Mouse (Mus musculus): Measurements from ENCODE around the gene Ube4b.
A peak's percentile ranks its signal among the peaks of the same experiment; 100 is the strongest.

The Ube4b gene

GRCm38 (mm10) chr4:149393311-149393995 is 33.1 kb downstream of the Ube4b start:
- DNase-seq, result no peak

DNA sequence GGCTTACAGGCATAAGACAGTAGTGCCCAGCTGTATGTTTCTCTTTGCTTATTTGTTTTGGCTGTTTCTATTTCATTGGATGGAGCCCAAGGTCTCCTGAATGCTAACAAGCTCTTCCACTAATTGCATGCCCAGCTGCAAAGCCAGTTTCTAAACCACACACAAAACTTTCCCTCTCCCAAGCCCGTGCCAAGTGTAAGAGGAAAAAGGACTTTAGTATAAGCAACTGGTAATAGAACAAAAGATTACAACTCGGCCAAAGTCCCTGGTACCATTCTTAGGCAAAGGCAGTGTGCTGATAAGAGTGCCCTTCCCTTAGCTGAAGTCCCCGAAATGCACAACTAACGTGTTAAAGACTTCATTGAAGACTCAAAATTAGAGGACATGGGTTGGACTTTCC is 34.2 kb downstream of the Ube4b start:
- DNase-seq, result no peak

GRCm38 (mm10) chr4:149381001-149381400 is 45.5 kb downstream of the Ube4b start:
- DNase-seq, result no peak

DNA sequence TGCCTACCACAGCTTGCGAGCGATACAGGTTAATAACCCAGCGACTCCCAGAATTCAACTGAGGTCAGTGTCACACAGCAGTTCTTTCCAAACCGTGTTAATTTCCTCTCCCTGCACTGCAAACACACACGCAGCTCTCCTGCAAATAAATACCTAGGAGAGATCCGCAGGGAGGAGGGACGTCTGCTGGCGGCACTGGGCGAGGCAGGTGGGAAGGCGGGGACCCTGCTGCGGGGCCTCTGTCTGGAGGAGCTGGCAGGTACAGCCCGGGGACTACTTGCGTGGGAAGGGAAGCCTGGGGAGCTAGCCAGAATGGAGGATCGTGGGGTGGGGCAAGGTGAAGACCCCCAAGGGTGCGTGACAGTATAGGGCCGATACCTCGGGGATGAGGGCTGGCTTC is 46.7 kb downstream of the Ube4b start:
- no peak for DNase-seq

DNA sequence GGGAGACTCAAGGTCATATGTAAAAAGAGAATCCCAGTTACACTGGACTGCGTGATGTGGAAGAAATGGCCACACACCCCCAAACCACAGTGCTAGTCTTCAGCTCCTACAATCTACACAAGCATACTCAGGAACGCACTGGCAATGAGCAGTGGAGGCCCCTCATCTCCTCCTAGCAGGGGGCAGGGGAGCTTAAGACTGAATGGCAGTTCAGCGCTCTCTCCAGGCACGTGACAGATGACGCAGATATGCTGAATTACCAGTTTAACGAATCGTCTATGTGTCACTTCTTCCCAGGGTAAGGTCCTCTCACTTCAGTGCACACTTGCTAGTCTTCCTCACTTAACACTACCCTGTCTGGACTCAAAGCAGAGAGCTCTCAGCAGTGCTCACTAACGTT is 47.7 kb downstream of the Ube4b start:
- DNase-seq, result no peak

DNA sequence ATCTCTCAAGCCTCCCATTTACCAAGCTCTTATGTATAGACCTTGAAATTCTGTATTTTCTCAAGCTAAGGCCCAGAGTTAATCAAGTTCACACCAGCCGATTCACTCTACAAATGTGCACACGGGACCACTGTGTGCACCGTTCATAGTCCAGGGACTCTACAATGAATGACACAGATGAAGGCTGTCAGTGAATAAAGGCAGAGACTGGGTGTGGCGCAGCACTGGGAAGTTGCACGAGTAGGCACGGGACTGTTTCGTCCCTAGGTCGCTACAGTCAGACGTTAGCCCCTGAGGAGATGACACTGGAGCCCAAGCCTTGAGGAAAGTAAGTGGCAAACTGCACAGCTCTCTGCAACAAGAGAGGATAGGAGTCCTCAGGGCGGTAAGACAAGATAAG is 50.5 kb downstream of the Ube4b start:
- no peak for DNase-seq

- no peak for DNase-seq
Observed at GRCm38 (mm10) chr4:149374662-149375061, 51.9 kb downstream of the Ube4b start.

DNA sequence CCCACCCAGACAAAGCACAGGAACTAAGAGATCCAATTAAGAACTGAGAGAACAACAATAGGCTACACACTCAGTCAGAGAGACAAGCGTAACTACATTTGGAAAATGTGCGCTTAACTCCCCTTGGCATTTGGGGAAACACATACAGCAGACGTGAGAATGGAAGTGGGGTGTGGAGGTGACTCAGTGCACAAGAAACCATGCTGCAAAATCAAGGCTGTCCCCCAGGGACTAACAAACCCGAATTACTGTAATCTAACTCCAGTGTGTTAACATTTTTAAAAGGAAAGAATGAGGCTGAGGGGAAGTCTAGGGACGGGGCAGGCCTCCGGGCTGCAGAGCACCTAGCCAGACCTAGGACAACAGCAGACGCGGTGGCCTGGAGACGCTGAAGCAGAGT is 52.6 kb downstream of the Ube4b start:
- no peak for DNase-seq

DNA sequence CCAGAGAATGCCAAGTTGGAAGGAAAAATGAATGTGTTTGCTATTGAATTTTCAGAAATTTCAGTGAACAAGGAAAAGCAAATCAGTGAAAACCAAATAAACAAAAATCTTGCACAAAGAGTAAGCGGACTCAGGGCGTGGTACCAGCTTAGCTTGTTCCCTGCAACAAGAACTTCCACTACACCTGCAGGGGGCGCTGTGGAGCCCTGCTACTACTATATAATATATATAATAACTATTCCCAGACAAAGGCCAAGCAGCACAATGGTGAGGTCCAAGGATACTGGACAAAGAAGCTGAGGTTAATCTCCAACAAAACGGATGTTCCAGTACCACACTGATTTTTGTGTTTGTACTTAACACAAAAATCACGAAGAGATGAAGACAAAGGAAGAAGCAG is 53.1 kb downstream of the Ube4b start:
- peak; percentile 71 for DNase-seq

DNA sequence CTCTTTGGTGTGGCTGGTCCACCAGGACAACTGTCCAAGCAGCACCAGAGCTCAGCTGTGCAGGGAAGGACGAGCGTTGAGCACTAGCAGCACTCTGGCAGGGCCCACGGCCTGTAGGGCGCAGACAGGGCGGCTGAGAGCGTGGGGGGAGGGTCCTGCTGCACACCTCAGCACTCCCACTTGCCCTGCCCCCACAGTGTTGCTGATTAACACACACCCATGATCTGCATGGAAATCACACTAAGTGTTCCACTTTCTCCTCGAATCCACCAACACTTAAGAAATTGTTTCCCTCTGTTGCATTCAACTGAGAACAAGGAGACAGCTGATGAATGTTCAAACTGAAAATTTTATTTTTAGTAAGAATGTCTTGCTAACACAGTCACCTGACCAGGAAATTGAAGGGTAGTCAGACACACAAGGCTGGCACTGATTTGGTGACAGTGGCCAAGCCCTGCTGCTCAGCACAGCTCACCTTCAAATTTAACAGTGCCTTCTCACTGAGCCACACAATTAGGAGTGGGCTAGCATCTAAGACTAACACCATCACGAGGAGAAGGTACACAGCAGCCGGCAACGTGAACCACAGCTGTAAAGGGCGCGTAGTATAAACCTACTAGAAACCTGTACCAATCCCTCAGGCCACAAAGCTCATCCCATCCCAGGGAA is 60.7 kb downstream of the Ube4b start:
- DNase-seq, result no peak

- peak; percentile 12 for DNase-seq
Observed at GRCm38 (mm10) chr4:149364896-149365295, 61.7 kb downstream of the Ube4b start.

- DNase-seq, result no peak
Observed at GRCm38 (mm10) chr4:149361051-149361450, 65.5 kb downstream of the Ube4b start.

GRCm38 (mm10) chr4:149360647-149361046 is 65.9 kb downstream of the Ube4b start:
- no peak for DNase-seq

DNA sequence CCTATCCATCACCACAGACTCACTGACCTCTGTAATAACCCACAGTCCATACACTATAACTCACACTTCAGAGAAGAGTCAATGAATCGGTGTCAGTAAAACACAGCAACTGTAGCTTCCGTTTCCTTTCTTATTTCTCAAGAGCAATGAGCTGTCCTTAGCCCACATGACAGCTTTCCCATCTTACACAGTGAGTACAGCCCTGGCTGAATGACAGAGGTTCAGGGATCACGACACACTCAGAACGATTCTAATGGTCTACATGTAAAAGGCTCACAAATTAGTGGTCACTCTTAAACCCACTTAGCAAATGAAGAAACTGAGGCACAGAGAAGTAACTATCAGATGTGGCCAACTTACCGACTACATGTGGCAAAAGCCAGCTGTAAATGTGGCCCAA is 68.6 kb downstream of the Ube4b start:
- no peak for DNase-seq

DNA sequence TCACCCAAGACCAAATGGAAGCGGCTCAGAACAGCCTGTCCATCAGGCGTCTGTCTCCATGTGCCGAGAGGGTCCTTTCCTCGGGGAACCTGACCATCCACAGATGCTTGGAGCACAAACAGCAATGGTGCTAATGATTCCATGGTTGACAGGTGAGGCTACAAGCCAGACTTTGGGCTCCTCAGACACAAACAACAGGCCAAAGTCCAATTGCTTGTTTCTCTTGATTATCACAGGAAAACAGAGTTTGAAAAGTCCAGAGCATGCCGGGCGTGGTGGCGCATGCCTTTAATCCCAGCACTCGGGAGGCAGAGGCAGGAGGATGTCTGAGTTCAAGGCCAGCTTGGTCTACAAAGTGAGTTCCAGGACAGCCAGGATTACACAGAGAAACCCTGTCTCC is 71.9 kb downstream of the Ube4b start:
- no peak for DNase-seq

DNA sequence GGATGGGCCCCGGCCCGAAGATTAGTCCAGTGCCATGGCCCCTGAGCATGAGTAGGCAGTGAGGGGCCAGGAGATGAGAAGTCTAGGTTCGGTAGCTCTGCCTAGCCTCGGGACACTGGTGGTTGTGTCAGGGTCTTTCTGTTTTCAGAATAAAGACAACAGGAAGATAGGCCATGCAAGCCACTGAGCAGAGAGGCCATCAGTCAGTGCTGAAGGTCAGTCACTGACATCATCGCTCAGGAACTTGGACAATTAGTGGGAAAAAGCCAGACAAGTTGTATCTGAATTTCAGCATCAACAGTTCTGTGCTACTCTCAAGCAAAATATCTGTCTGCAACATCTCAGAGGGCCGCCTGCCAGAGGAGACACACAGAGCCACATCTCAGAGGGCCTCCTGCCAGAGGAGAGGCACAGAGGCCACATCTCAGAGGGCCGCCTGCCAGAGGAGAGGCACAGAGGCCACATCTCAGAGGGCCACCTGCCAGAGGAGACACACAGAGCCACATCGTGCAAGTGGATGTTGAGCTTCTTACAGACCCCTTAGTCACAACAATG is 74.9 kb downstream of the Ube4b start:
- no peak for DNase-seq

GRCm38 (mm10) chr4:149348963-149349362 is 77.6 kb downstream of the Ube4b start:
- no peak for DNase-seq

DNA sequence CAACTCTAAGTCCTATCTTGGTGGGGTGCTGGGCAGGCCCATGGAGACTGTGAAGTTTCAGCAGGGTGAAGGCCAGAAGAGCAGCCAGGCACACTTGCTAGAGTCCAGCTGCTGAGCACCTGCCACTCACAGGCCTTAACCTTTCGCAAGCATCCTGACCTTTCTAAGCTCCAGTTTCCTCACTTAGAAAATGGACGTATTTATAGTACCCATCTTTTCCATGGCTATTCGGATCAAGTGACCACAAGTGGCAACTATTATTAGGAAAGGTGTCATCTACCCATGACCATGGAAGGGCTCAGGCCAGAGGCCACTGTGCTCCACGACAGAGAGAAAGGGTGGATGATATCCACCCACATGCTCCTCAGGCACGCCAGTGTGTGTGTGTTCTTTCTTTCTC is 80.7 kb downstream of the Ube4b start:
- DNase-seq, result no peak

GRCm38 (mm10) chr4:149344311-149344710 is 82.2 kb downstream of the Ube4b start:
- DNase-seq, result no peak

DNA sequence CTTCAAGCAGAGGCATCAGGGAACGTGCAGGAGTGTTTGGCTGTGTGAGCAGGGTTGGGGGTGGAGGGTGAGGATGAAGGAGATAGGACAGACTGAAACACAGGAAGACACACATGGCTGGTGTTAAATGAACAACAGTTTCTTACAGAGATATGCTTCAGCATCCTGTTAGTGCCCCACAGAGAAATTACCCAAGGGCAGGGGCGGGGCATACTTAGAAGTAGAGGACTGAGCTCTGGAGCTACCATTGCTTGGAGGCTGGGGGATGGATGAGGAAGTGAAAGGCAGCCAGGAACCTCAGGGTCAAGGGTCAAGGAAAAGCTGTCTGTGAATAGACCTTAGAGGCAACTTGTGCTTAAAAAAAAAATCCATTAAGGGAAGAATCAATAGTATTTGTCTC is 85.9 kb downstream of the Ube4b start:
- no peak for DNase-seq

DNA sequence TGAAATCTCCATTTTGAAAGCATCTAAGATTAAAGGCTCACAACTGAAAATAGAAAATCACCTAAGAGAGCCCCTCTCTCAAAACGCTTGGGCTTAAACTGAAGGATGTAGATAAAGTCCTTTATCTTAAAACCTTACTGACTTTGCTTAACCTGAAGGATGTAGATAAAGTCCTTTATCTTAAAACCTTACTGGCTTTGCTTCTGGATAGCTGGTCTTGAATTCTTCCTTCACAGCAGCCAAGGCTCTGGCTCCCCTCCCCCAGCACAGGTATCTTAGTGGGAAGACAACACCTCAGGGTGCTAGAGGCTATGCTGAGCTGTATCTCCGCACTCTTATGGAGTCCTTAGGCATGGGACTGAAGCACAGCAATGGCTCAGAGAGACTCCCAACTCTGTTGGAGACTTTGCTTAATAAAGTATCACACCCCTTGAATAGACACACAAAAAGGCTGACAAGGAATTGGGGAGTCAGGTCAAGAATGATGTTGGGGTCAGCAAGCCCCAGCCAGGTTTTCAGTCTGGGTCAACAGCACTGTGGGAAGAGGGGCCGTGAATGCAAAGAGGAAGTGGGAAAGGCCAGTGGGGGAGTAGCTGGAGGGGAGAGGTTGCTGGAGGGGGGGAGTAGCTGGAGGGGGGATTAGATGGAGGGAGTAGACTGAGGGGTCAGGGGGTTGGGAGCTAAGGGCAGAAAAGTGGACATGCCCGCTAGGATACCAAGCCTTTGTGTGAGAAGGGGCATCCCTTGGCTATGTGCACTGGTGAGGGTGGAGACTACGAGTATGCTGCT is 86.9 kb downstream of the Ube4b start:
- no peak for DNase-seq

GRCm38 (mm10) chr4:149338137-149338536 is 88.4 kb downstream of the Ube4b start:
- DNase-seq, result no peak

DNA sequence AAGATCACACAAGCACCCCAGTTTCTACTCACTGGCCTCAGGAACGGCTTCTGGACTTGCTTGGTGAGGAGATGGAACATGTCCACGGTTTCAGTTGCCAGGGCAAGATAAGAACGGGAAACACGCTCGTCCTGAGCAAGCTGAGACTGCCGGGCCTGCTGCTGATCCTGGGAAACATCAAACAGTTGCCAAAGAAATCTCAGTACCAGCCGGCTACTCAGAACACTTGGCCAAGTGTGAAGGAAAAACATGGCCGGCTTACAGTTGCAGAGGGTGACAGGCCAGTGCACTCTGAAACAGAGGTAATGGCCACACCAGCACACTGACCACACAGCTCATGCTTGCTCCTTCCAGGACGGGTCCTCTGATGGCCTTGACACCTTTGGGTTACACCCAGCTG is 89.2 kb downstream of the Ube4b start:
- no peak for DNase-seq

- DNase-seq, result no peak
Observed at GRCm38 (mm10) chr4:149336302-149336701, 90.2 kb downstream of the Ube4b start.
